Comparison of ENCODE assay signal across 8 mouse cellular contexts in genomic region chr13:117602181-117602580, GRCm38 (mm10). TPM values are rescaled to one million over a fixed set of nuclear protein-coding genes. Genes with fewer than 3 reads are reported as not detected.
DNase-seq lines count a peak whose midpoint lies in the region; ATAC-seq and TF ChIP-seq lines count a peak whose summit lies in the region.

Gene Hcn1, plus strand, starts transcription at chr13:117602320.

- TF ChIP-seq POLR2A in ES-Bruce4 (IDR thresholded peaks at IDR 0.05; ENCODE audit: insufficient read depth, low read length): no peak
- TF ChIP-seq POLR2A in olfactory bulb, adult 2 months (IDR thresholded peaks at IDR 0.05; ENCODE audit: insufficient read depth, low read depth, low read length): no peak

- TF ChIP-seq CTCF in ES-Bruce4 (IDR thresholded peaks at IDR 0.05; ENCODE audit: low read depth, low read length): peak; percentile 40
- peak; percentile 77 for TF ChIP-seq CTCF in layer of hippocampus, adult 2 months (conservative IDR thresholded peaks at IDR 0.05)
- TF ChIP-seq CTCF in olfactory bulb, adult 2 months (IDR thresholded peaks at IDR 0.05; ENCODE audit: insufficient read depth, low read depth, low read length): peak; percentile 89

- H3K27ac ChIP-seq in ES-Bruce4 (ENCODE audit: insufficient read depth, low read length): no peak within 1 kb of the TSS
- H3K27ac ChIP-seq in forebrain, embryonic 13.5 days: no peak within 1 kb of the TSS
- peak within 1 kb of the TSS; percentile 88 for H3K27ac ChIP-seq in layer of hippocampus, adult 2 months
- H3K27ac ChIP-seq in olfactory bulb, adult 2 months (ENCODE audit: insufficient read depth, low read depth, low read length): peak within 1 kb of the TSS; percentile 1; the same call in 1 of the 2 replicates

- WGBS in forebrain, embryonic 13.5 days: under 1% methylated on average over 39 of the region's 45 CpGs
- 1% methylated on average over 45 of the region's 45 CpGs for WGBS in olfactory bulb, adult 2 months

- H3K36me3 ChIP-seq in ES-Bruce4 (ENCODE audit: control insufficient read depth, insufficient read depth, low read length, poor library complexity, severe bottlenecking): no peaks in the 10 kb centered on the region
- H3K36me3 ChIP-seq in forebrain, embryonic 13.5 days (ENCODE audit: poor library complexity, severe bottlenecking): no peaks in the 10 kb centered on the region

- H3K9me3 ChIP-seq in ES-Bruce4 (replicated peaks; ENCODE audit: control insufficient read depth, insufficient read depth, low read length, poor library complexity, severe bottlenecking): peaks cover 9% of the 10 kb centered on the region; the same call in 1 of the 2 replicates
- H3K9me3 ChIP-seq in forebrain, embryonic 13.5 days (replicated peaks): no peaks in the 10 kb centered on the region

- 0 out of 2 replicates have a peak, but pooled peaks cover 2% of the 10 kb centered on the region for H3K27me3 ChIP-seq in ES-Bruce4 (ENCODE audit: control insufficient read depth, insufficient read depth, low read length, poor library complexity, severe bottlenecking)
- peaks cover 24% of the 10 kb centered on the region for H3K27me3 ChIP-seq in forebrain, embryonic 13.5 days

- peak within 1 kb of the TSS; percentile 87 for H3K9ac ChIP-seq in ES-Bruce4 (ENCODE audit: low read depth, poor library complexity, severe bottlenecking)
- peak within 1 kb of the TSS; percentile 64 for H3K9ac ChIP-seq in forebrain, embryonic 13.5 days

- peak; percentile 99 for ATAC-seq in forebrain, embryonic 13.5 days

- intact Hi-C loops in heart, postnatal 36 days (cut with DNase I): loop anchor here (2.0 to 5.0 kb wide), 3 partner anchors 200 to 749 kb away; no protein-coding TSS in a partner anchor

- DNase-seq in cerebellum, adult 11 months: peak; percentile 89
- DNase-seq in heart, postnatal 36 days: peak; percentile 56 to 76
- peak; percentile 77 to 88 for DNase-seq in layer of hippocampus, adult 2 months (ENCODE audit: low spot score in 2 of 2)
- peak; percentile 9 to 17 for DNase-seq in lung, adult 18-20 months
- DNase-seq in thymus, postnatal 0 days (ENCODE audit: low spot score): peak; percentile 70

- TF ChIP-seq EP300 in ES-Bruce4 (IDR thresholded peaks at IDR 0.05; ENCODE audit: insufficient read depth, low read depth, low read length): no peak

- H3K4me1 ChIP-seq in ES-Bruce4 (ENCODE audit: control insufficient read depth, insufficient read depth, low read length): no peaks in the 10 kb centered on the region
- peaks cover 16% of the 10 kb centered on the region for H3K4me1 ChIP-seq in forebrain, embryonic 13.5 days
- H3K4me1 ChIP-seq in olfactory bulb, adult 2 months (ENCODE audit: control insufficient read depth, insufficient read depth, low read length): peaks cover 3% of the 10 kb centered on the region; the same call in 1 of the 2 replicates

- H3K4me3 ChIP-seq in ES-Bruce4 (ENCODE audit: low read depth, low read length): peak within 1 kb of the TSS; percentile 62
- peak within 1 kb of the TSS; percentile 70 for H3K4me3 ChIP-seq in forebrain, embryonic 13.5 days
- peak within 1 kb of the TSS; percentile 75 for H3K4me3 ChIP-seq in layer of hippocampus, adult 2 months
- H3K4me3 ChIP-seq in olfactory bulb, adult 2 months (ENCODE audit: insufficient read depth, low read depth, low read length): peak within 1 kb of the TSS; percentile 82

- H3K4me2 ChIP-seq in forebrain, embryonic 13.5 days: peak within 1 kb of the TSS; percentile 90

RNA-seq across cellular contexts. Expression of gene Hcn1, which starts in this region (rescaled TPM):
- polyA plus RNA-seq in ES-Bruce4 (2011; ENCODE audit: insufficient read depth, insufficient read length, low read depth, missing spikeins): 0.15 and 0.20 TPM in 2 replicates
- polyA plus RNA-seq in forebrain, embryonic 13.5 days (2015; fragmentation: Nextera tagmentation; extraction: Ambion mirVana): 0.14 and 0.24 TPM in 2 replicates
- total RNA-seq in heart, postnatal 36 days (2021): 1 to 10 TPM in 1 of 2 experiments, under 1 TPM in 1; 0.89 to 2.0 TPM
- total RNA-seq in layer of hippocampus, adult 2 months (2021): 10 to 100 TPM; 39.2 to 39.8 TPM
- not detected in 2 replicates for polyA plus RNA-seq in olfactory bulb, adult 2 months (2012; ENCODE audit: insufficient read depth, insufficient read length, low replicate concordance, missing spikeins)
- 0.15 and 0.26 TPM in 2 replicates for polyA plus RNA-seq in thymus, postnatal 0 days (2015; fragmentation: Nextera tagmentation; extraction: Ambion mirVana)

Comparison
In these comparisons a context has a peak if more than half of its experiments do, and no peak if none do; other contexts are left out.
1. RNA of gene Hcn1 (total RNA-seq): 39.2 to 39.8 TPM in layer of hippocampus, adult 2 months; 0.89 to 2.0 TPM in heart, postnatal 36 days; every median in the first group is over 10 times any median in the second.
2. Peak in ATAC-seq, H3K4me3 ChIP-seq, H3K9ac ChIP-seq and H3K4me2 ChIP-seq in forebrain, embryonic 13.5 days; RNA of the gene not detected or under 1 TPM.
3. Peak in DNase-seq in thymus, postnatal 0 days; RNA of the gene not detected or under 1 TPM.
4. H3K27ac ChIP-seq: peak in layer of hippocampus, adult 2 months (single experiment) and olfactory bulb, adult 2 months (single experiment); none in ES-Bruce4 (single experiment) and forebrain, embryonic 13.5 days (single experiment).
5. DNase-seq: peak in every context shown above with its lines; median percentile 89 in cerebellum, adult 11 months; 82 in layer of hippocampus, adult 2 months; 70 in thymus, postnatal 0 days; 66 in heart, postnatal 36 days; 13 in lung, adult 18-20 months.
6. Peak in every context shown above with its lines, with median percentiles within 50 percentile points of each other: H3K4me3 ChIP-seq and CTCF ChIP-seq.